Mouse (Mus musculus): ENCODE results near the gene Spata45.

The Spata45 gene

GRCm38 (mm10) chr1:191041352-191041751, 4.9 kb downstream of the Spata45 start:
- in situ Hi-C loops (cut with MboI, MseI) = no loop called here

DNA sequence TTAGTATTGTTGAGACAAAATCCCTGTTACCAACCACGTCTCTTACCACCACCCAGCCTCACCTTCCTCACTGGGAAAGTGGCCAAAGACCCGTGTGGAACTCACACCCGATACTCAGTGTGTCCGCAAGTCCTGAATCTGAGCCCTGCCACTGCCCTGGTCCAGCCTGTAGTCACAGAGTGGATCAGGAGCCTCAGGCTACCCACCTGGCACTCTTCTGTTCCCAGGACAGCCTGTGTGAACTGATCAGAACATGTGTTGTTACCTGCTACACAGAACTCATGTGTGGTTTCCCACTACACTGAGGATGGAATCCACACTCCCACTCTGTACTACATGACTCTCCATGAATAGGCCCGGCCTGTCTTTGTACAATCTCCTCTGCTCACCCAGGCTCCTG, 5.7 kb downstream of the Spata45 start:
- in situ Hi-C loops (cut with MboI, MseI) = no loop called here

DNA sequence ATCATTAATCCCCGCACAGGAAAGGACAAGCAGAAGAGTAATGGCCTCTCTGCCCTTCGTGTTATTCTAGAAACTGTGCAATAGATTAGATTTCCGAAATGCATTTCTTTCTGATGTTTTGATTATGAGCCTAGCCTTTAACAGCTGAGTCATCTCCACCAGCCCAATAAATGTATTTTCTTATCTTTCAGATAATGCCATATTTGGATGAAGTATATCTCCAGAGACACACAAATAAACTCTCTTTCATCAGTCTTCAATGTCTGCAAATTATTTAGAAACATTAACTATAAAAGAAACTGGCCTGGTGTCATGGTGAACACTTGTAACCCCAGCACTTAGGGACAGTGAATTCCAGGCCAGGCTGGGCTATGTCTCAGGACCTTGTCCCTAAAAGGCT, 6.2 kb downstream of the Spata45 start:
- in situ Hi-C loops (cut with MboI, MseI) = no loop called here

GRCm38 (mm10) chr1:191045264-191045663, 8.8 kb downstream of the Spata45 start:
- in situ Hi-C loops (cut with MboI, MseI) = no loop called here

DNA sequence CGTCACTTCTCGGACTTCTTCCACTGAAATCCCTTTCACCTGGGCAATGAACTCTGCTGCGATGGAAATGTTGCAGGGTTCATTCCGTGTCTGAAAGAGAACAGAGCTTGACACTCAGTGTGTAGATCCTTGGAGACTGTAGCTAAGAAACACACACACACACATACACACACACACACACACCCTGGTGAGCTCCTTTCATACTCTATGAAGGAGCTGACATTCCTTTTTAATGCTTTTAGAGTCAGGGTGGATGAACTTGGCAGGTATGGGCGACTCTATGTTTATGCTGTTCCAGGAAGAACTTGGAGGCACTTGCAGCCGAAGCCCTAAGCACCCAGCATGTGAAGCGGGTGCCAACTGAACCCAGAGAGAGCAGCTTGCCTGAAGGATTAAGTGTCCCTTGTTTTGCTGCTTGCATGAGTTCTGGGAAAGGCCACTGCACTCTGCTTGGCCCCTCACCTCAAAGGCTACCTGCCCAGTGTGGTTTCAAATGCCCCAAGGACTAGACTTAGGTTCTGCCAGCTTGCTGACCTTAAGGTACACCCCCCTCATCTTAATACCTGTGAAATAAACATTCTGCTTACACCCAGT, 9.9 kb downstream of the Spata45 start:
- in situ Hi-C loops (cut with MboI, MseI) = no loop called here

DNA sequence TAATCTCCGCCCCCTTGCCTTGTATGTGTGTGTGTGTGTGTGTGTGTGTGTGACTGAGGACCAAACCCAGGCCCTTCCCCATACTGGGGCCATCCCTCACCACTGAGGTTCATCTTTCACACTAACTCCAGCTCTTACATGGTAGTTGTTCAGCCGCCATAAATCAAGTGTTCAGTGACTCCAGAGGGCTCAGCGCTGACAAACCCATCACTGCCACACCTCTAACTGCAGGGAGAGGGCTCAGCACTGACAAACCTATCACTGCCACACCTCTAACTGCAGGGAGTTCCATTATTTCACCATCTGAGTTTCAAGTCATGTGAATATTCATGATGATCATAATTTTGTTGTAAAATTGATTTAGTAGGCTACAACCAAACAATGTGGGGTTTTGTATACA, 17.1 kb downstream of the Spata45 start:
- in situ Hi-C loops (cut with MboI, MseI) = no loop called here

DNA sequence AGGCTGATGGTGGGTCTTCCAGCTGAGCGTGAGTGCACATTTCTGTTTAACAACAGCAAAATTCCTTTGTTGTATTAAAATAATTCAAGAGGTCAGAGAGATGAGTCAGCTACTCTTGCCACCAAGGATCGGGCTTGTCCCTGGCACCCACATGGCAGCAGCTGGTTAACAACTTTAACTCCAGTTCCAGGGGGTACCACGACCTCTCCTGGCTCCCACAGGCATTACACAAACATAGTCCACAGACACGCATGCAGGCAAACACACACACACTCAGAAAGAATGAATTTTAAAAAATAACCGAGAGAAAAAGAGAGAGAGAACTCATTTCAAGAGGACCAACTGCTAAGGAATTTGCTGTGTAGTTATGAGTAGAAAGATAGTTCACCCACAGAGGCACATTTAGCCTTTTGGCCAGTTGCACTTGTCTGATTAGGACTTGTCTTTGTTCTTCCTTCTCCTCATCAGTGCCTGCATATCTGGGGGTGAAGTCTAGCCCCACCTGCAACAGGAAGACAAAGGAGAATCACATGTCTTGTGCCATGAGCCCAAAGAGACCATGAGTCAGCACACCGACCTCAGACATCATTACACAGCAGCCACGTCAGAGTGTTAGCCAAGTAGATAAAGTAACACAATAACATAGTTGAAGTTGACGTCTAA, 18.6 kb downstream of the Spata45 start:
- in situ Hi-C loops (cut with MboI, MseI) = no loop called here

GRCm38 (mm10) chr1:191055533-191055873, 19.1 kb downstream of the Spata45 start:
- in situ Hi-C loops (cut with MboI, MseI) = no loop called here

GRCm38 (mm10) chr1:191057461-191057860, 21.0 kb downstream of the Spata45 start:
- in situ Hi-C loops (cut with MboI, MseI) = no loop called here

GRCm38 (mm10) chr1:191062241-191062780, 25.9 kb downstream of the Spata45 start:
- in situ Hi-C loops (cut with MboI, MseI) = no loop called here

DNA sequence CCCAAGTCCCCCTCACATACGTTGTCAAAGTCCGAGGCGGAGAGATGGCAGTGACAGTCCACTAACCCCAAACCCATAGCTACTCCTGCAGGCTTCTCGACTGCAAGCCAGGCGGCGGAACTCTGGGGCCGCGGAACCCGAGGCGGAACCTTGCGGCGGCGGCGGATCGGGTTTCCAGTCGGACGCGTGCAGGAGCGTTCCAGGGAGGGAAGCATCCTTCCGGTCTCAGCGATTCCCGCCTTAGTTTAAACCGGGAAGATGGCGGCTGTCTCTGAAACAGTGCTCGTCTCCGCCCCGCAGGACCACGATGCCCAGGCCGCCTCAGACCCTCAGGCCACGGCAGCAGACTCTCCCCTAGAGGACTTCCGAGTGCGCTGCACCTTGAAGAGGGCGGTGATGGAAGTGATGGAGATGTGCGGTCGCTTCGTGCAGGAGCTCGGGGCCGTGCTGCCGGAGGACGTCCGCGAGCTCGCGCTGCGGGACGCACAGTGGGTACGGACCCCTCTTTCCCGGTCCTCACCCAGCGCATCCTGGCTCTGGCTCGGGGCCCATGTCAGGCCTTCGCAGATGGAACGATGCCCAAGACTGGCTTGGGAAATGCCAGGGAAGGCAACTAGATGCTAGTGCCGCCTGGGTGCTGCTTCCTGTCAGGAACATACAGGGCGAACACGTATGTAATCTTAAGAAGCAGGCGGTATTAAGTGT, 26.5 kb downstream of the Spata45 start, which contains the start of the genes Tatdn3 and Nsl1:
TSS of gene Tatdn3 (minus strand) at position 152 of the 705 bp plus-strand sequence.
TSS of gene Nsl1 (plus strand) at position 232 of the 705 bp plus-strand sequence.
- in situ Hi-C loops (cut with MboI, MseI) = no loop called here

- in situ Hi-C loops (cut with MboI, MseI) = no loop called here
These were observed 27.3 kb downstream of the Spata45 start for GRCm38 (mm10) chr1:191063700-191064099.

GRCm38 (mm10) chr1:191064535-191064934, 28.1 kb downstream of the Spata45 start:
- in situ Hi-C loops (cut with MboI, MseI) = no loop called here

DNA sequence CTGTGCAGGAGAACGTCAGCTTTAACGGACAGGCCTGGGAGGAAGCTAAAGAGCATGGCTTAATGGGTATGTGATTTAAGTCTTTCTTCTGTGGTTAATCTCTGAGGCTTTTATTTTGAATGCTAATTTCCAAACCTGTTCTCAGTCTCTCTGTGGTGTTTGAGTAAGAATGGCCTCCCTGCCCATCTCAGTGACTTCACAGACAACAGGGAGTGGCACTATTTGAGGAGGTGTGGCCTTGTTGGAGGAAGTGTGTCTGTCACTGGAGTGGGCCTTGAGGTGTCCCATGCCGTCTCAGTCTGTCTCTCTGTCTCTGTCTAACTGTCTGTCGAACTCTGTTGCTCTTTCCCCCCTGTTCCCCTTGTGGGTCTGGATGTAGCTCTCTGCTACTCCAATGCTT, 28.7 kb downstream of the Spata45 start:
- in situ Hi-C loops (cut with MboI, MseI) = no loop called here

DNA sequence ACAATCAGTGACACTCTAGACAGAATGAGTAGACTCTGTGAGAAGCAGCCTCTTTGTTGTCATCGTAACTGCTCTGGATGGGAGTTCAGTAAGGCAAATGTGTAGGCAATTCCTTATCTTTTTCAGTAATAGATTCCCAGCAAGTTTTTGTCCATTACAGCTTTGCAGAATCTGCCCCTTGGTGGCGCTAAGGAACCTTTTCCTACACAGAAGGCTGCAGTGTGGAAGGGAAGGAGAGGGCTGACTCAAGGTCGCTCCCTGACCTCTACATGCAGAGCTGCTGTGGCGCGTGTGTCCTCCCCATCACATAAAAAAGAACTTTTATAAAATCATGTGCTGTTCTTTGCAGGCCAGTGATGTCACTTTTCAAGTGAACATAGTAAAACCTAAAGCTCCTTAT, 31.9 kb downstream of the Spata45 start:
- in situ Hi-C loops (cut with MboI, MseI) = no loop called here

DNA sequence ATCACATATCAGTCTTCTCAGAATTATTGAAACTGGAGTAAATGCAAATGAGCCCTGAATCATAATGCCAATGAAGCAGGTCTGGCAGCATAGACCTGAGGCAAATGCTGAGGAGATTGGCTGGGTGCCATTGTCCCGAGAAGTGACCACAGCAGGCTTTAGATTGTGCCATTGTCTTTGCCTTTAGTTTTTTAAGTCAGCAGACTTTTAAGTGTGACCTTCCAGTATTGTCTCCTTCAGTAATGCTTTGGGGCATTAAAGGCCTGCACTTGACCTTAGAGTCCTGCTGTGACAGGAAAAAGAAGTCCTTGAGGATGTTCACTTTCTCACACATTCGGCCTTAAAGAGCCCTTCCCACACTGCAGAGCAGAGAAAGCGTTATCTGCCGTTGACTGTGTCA, 33.8 kb downstream of the Spata45 start:
- in situ Hi-C loops (cut with MboI, MseI) = no loop called here

- in situ Hi-C loops (cut with MboI, MseI) = no loop called here
These were observed 35.2 kb downstream of the Spata45 start for GRCm38 (mm10) chr1:191071613-191072012.

- in situ Hi-C loops (cut with MboI, MseI) = no loop called here
These were observed 36.0 kb downstream of the Spata45 start for GRCm38 (mm10) chr1:191072329-191072913.

DNA sequence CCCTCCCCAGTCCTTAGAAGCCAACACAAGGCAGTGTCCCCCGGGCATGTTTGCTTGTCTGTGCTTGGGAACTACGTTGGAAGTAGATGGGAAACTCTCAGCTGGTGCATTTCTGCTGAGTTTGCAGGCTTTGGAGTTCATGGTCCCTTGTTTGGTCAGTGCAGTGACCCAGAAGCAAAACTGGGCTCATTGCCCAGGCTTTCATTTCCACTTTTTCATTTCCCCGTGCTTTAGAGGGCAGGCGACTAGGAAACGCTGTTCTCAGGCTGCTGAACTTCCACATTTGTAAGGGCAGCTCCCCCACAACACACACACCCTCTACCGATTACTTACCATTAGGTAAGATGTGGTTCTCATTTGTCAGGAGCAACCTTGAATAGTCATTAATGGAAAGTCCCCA, 36.6 kb downstream of the Spata45 start:
- in situ Hi-C loops (cut with MboI, MseI) = no loop called here

GRCm38 (mm10) chr1:191073486-191073885, 37.0 kb downstream of the Spata45 start:
- in situ Hi-C loops (cut with MboI, MseI) = no loop called here

DNA sequence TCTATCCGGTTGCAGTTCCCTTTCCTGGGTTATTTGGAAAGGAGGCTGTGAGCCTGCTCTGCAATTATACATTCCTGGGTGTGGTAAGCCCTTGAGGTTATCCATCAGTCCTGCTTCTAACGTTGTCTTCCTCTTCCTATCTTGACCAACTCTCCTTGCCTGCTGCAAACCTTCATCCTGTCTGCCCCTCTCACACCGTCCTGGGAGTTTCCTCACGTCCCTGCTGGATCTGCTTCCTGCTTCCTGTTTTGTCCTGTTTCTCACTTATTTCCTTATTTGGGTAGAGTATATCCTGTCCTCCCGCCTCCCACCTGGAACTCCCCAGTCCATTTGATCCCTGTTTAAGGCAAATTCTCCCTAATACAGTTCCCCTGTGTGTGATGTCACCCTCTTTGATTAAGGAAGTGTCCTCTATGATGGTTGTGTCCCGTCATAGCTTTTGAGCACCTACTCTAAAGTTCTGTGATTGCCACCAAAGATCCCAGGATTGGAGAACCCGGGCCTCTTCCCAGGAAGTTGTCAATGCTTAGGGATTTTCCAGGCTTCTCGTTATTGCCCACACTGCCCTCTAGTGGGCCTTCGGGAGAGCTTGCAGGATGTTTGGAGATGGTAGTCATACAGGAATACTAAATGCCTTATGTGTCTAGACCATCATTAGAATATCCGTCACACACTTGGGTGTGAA, 38.9 kb downstream of the Spata45 start:
- in situ Hi-C loops (cut with MboI, MseI) = no loop called here

DNA sequence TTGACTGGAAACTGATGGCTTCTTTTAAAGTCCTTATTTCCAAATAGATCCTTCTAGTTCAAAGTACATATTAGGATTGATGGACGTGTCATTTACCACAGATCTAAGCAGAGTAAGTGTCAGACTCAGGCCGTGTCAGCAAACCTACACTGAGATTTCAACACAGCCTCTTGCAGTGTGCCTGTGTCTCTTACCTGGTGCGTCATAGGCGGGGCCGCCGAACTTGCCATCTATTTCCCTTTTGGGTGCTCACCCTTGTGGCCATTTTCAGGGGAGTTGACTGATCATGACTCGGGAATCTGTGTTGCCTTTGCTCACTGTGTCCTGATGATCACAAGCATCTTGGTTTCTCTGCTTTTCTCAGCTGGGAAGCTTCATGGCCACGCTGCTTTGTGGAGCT, 46.8 kb downstream of the Spata45 start:
- in situ Hi-C loops (cut with MboI, MseI) = no loop called here
